Mouse (Mus musculus): ENCODE data around the gene Magoh. TPM values are rescaled to one million over a fixed set of nuclear protein-coding genes. Genes with fewer than 3 reads are reported as not detected.

Gene Magoh
- total RNA-seq, 2 experiments from 2014 or later: 46.5 to 51.9 TPM

GRCm38 (mm10) chr4:107889385-107889730 is 9.8 kb downstream of the Magoh start:
- DNase-seq (ENCODE audit: low spot score in 2 of 2): no peak

- DNase-seq (ENCODE audit: low spot score in 2 of 2): peak; percentile 89 to 93
These were observed 10.3 kb downstream of the Magoh start, which contains the start of gene 0610037L13Rik for GRCm38 (mm10) chr4:107889731-107890432. Gene 0610037L13Rik (plus strand): TSS chr4:107889813.

- DNase-seq (ENCODE audit: low spot score in 2 of 2): no peak
These were observed 13.1 kb downstream of the Magoh start for GRCm38 (mm10) chr4:107892663-107893062.

GRCm38 (mm10) chr4:107899211-107899927 is 19.8 kb downstream of the Magoh start:
- DNase-seq (ENCODE audit: low spot score in 2 of 2): no peak

- DNase-seq (ENCODE audit: low spot score in 2 of 2): no peak
These were observed 20.7 kb downstream of the Magoh start for GRCm38 (mm10) chr4:107900206-107900605.

GRCm38 (mm10) chr4:107904252-107904651 is 24.7 kb downstream of the Magoh start:
- DNase-seq (ENCODE audit: low spot score in 2 of 2): no peak

GRCm38 (mm10) chr4:107906561-107906960 is 27.0 kb downstream of the Magoh start:
- DNase-seq (ENCODE audit: low spot score in 2 of 2): no peak

GRCm38 (mm10) chr4:107910020-107910419 is 30.5 kb downstream of the Magoh start:
- DNase-seq (ENCODE audit: low spot score in 2 of 2): no peak

GRCm38 (mm10) chr4:107920336-107920735 is 40.8 kb downstream of the Magoh start:
- no peak for DNase-seq (ENCODE audit: low spot score in 2 of 2)

GRCm38 (mm10) chr4:107921152-107921695 is 41.7 kb downstream of the Magoh start:
- DNase-seq (ENCODE audit: low spot score in 2 of 2): no peak

- no peak for DNase-seq (ENCODE audit: low spot score in 2 of 2)
These were observed 42.4 kb downstream of the Magoh start for GRCm38 (mm10) chr4:107921952-107922351.

- peak; percentile 79 to 85 for DNase-seq (ENCODE audit: low spot score in 2 of 2)
These were observed 43.7 kb downstream of the Magoh start, which contains the start of gene Cpt2 for GRCm38 (mm10) chr4:107923145-107923802. Gene Cpt2 (minus strand): TSS chr4:107923610.

- DNase-seq (ENCODE audit: low spot score in 2 of 2): no peak
These were observed 44.2 kb downstream of the Magoh start for GRCm38 (mm10) chr4:107923803-107924194.

- no peak for DNase-seq (ENCODE audit: low spot score in 2 of 2)
These were observed 48.7 kb downstream of the Magoh start for GRCm38 (mm10) chr4:107928269-107928668.

- no peak for DNase-seq (ENCODE audit: low spot score in 2 of 2)
These were observed 49.2 kb downstream of the Magoh start for GRCm38 (mm10) chr4:107928726-107929125.

- DNase-seq (ENCODE audit: low spot score in 2 of 2): no peak
These were observed 51.9 kb downstream of the Magoh start for GRCm38 (mm10) chr4:107931453-107931852.

- no peak for DNase-seq (ENCODE audit: low spot score in 2 of 2)
These were observed 53.7 kb downstream of the Magoh start for GRCm38 (mm10) chr4:107933239-107933638.

- no peak for DNase-seq (ENCODE audit: low spot score in 2 of 2)
These were observed 55.7 kb downstream of the Magoh start for GRCm38 (mm10) chr4:107935254-107935653.
